Mouse (Mus musculus): Measurements from ENCODE around the gene Nop58. TPM values are rescaled to one million over a fixed set of nuclear protein-coding genes. Genes with fewer than 3 reads are reported as not detected.

The Nop58 gene
- polyA plus RNA-seq (2015; fragmentation: Illumina TruSeq; extraction: RNeasy Lipid Tissue Mini Kit (QIAGEN cat#74804); ENCODE audit: insufficient read depth, low read depth, low replicate concordance) = 22.2 TPM

GRCm38 (mm10) chr1:59684819-59685755, at the start of gene Nop58:
TSS of gene Nop58 (plus strand) at chr1:59684971.

DNA sequence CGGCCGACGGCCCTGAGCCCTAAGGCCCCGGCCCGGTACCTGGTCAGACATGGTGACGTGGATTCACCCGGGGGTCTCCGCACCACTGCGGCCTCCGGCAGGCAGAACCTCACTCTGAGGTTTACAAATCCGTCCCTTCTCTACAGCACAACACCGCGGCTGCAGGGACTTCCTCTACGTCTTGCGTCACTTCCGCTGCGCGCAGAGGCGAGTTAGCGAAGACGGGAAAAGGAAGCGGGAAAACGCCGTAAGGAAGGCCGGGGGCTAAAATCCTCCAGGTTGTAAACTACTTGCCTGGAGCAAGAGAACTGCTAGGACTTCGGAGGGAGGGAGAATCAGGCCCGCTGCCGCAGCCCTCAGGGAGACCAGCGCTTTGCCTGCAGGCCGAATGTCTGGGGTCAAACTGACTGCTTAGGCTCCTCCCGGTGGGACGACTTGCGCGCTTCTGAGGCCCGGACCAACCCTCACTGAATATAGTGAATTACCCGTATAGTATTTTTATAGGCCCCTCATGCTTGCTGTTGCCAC, 14.1 kb upstream of the Nop58 start, which contains the start of gene Sumo1:
TSS of gene Sumo1 (minus strand) at position 194 of the 528 bp plus-strand sequence.

DNA sequence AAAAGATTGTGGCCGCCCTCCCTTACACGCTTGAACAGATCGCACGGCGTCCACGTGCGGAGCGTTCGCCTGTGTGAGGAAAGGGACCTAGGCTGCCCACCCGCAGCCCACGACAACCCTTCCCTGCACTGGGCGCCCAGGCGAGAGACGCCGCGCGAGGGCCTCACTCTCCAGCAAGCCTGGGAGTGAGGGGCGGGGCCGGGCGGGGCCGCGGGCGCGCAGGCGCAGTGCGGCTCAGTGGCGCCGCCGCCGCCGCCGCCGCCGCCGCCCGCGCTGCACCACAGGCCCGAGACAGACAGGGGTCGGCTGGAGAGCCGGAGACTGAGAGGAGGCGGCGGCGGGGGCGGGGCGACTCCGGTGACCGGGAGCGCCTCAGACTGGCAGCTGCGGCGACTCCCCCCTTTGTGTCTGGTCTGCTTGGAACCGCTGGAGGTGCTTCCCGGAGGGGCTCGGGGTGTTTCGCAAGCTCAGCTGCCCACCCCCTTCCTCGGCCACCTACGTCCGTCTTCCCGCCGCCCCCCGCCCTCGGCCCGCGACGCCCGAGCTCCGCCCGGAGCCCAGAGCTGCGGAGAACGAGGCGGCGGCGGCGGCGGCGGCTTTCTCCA, 78.5 kb downstream of the Nop58 start, which contains the start of gene Bmpr2:
TSS of gene Bmpr2 (plus strand) at position 237 of the 605 bp plus-strand sequence.

Other genes with a start within 250 kb of the Nop58 start
- 1.5 TPM for gene Fzd7, start 202.5 kb upstream of the Nop58 start, polyA plus RNA-seq (2015; fragmentation: Illumina TruSeq; extraction: RNeasy Lipid Tissue Mini Kit (QIAGEN cat#74804); ENCODE audit: insufficient read depth, low read depth, low replicate concordance)
- not detected for gene Gm973, start 168.7 kb upstream of the Nop58 start, polyA plus RNA-seq (2015; fragmentation: Illumina TruSeq; extraction: RNeasy Lipid Tissue Mini Kit (QIAGEN cat#74804); ENCODE audit: insufficient read depth, low read depth, low replicate concordance)
- gene Sumo1, start 14.1 kb upstream of the Nop58 start, polyA plus RNA-seq (2015; fragmentation: Illumina TruSeq; extraction: RNeasy Lipid Tissue Mini Kit (QIAGEN cat#74804); ENCODE audit: insufficient read depth, low read depth, low replicate concordance) = 26.0 TPM
- gene Bmpr2, start 78.4 kb downstream of the Nop58 start, polyA plus RNA-seq (2015; fragmentation: Illumina TruSeq; extraction: RNeasy Lipid Tissue Mini Kit (QIAGEN cat#74804); ENCODE audit: insufficient read depth, low read depth, low replicate concordance) = 7.6 TPM
- 4.3 TPM for gene Fam117b, start 228.0 kb downstream of the Nop58 start, polyA plus RNA-seq (2015; fragmentation: Illumina TruSeq; extraction: RNeasy Lipid Tissue Mini Kit (QIAGEN cat#74804); ENCODE audit: insufficient read depth, low read depth, low replicate concordance)

Data from pancreas, adult 10 weeks (tissue).